Mouse (Mus musculus) liver, postnatal 0 days (tissue): ENCODE results near the gene Kat6b.

Experiments used
- CTCF ChIP-seq: sonication (generic); IDR thresholded peaks from 2 replicates; pipeline ENCODE4 v1.5.1; 2016; ENCODE audit warnings: antibody characterized with exemption, low read depth
- EP300 ChIP-seq: IDR thresholded peaks from 2 replicates; pipeline ENCODE4 v1.6.1; 2016; ENCODE audit warnings: antibody characterized with exemption, low read depth, mild to moderate bottlenecking

DNA sequence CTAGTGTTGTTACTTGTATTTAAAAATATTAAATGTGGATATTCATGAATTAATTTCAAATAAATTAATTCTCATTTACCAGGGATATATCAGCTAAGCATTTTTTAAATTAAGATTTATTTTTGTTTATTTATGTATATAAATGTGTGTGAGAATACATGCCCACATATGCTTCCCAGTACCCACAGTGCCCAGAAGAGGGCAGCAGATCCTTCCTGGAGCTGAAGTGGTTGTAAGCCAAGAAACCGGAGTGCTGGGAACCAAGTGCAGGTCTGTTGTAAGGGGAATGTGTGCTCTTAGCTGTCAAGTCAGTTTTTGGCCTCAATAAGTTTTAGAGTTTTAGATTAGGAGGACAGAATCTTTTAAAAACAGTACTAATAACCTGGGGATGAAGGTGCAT lies 110.9 kb downstream of the Kat6b start:
- TF ChIP-seq EP300, result no peak
- peak; percentile 38 for TF ChIP-seq CTCF
